In genomic region chr12:80129531-80129930, GRCm38 (mm10) we compare ENCODE assay signal across 8 mouse cellular contexts. TPM values are rescaled to one million over a fixed set of nuclear protein-coding genes. Genes with fewer than 3 reads are reported as not detected.
DNase-seq lines count a peak whose midpoint lies in the region; ATAC-seq lines count a peak whose summit lies in the region.

No protein-coding gene starts in this region.

- H3K9ac ChIP-seq in liver, embryonic 11.5 days (ENCODE audit: low read depth, low read length) = no peak overlapping the region
- no peak overlapping the region for H3K9ac ChIP-seq in stomach, embryonic 14.5 days (replicated peaks; ENCODE audit: low read depth, low read length)

- peaks cover 30% of the 10 kb centered on the region for H3K4me1 ChIP-seq in liver, embryonic 11.5 days (replicated peaks; ENCODE audit: control insufficient read depth, insufficient read depth, low read length)
- peaks cover 38% of the 10 kb centered on the region for H3K4me1 ChIP-seq in stomach, embryonic 14.5 days (ENCODE audit: control insufficient read depth, insufficient read depth, low read length)

- no peaks in the 10 kb centered on the region for H3K9me3 ChIP-seq in liver, embryonic 11.5 days (ENCODE audit: control insufficient read depth, low read length)
- no peaks in the 10 kb centered on the region for H3K9me3 ChIP-seq in stomach, embryonic 14.5 days (ENCODE audit: control insufficient read depth, low read depth, low read length)

- no peak for ATAC-seq in CD4-positive, CD25-positive, alpha-beta regulatory T cell, adult 4 months
- no peak; the same call in 1 of the 2 replicates for ATAC-seq in liver, embryonic 11.5 days (replicated peaks; ENCODE audit: low FRiP score)
- ATAC-seq in stomach, embryonic 14.5 days (ENCODE audit: insufficient number of reproducible peaks, insufficient read depth, low FRiP score, low read depth) = no peak

- peak overlapping the region; percentile 71 for H3K27ac ChIP-seq in liver, embryonic 11.5 days (ENCODE audit: low read depth, low read length)
- peak overlapping the region; percentile 98 for H3K27ac ChIP-seq in stomach, embryonic 14.5 days (ENCODE audit: low read length)

- H3K4me2 ChIP-seq in liver, embryonic 11.5 days = no peak overlapping the region
- H3K4me2 ChIP-seq in stomach, embryonic 14.5 days (replicated peaks; ENCODE audit: low read depth, low read length) = no peak overlapping the region

- 94% methylated on average over 8 of the region's 8 CpGs for WGBS in liver, embryonic 11.5 days
- WGBS in stomach, embryonic 14.5 days = 94% methylated on average over 8 of the region's 8 CpGs

- peaks cover 5% of the 10 kb centered on the region; the same call in 1 of the 2 replicates for H3K36me3 ChIP-seq in liver, embryonic 11.5 days (ENCODE audit: control insufficient read depth, insufficient read depth, low read length)
- peaks cover 5% of the 10 kb centered on the region; the same call in 1 of the 2 replicates for H3K36me3 ChIP-seq in stomach, embryonic 14.5 days (ENCODE audit: control insufficient read depth, insufficient read depth, low read length)

- no peak overlapping the region for H3K4me3 ChIP-seq in liver, embryonic 11.5 days (ENCODE audit: low read depth, low read length)
- H3K4me3 ChIP-seq in stomach, embryonic 14.5 days (ENCODE audit: low read depth, low read length) = no peak overlapping the region

- H3K27me3 ChIP-seq in liver, embryonic 11.5 days (replicated peaks; ENCODE audit: control insufficient read depth, insufficient read depth, low read length) = no peaks in the 10 kb centered on the region
- H3K27me3 ChIP-seq in stomach, embryonic 14.5 days (ENCODE audit: control insufficient read depth, insufficient read depth, low read length) = no peaks in the 10 kb centered on the region

- peak; percentile 72 for DNase-seq in CD4-positive, CD25-positive, alpha-beta regulatory T cell, adult 2 months (ENCODE audit: low read depth, low spot score)
- DNase-seq in retina, postnatal 1 day = peak; percentile 52
- DNase-seq in retina, embryonic 14.5 days (ENCODE audit: low spot score) = no peak
- DNase-seq in liver, embryonic 11.5 days (ENCODE audit: low spot score) = no peak
- DNase-seq in layer of hippocampus, postnatal 14 days (ENCODE audit: low spot score in 2 of 2) = no peak
- DNase-seq in layer of hippocampus, adult 9-11 months = no peak

RNA-seq across cellular contexts. Expression of gene Zfp36l1, which starts 16.7 kb away (rescaled TPM):
- 100 to 1,000 TPM; 139 to 188 TPM for polyA plus RNA-seq in CD4-positive, CD25-positive, alpha-beta regulatory T cell, adult 4 months (2017; shearing (Covaris generic))
- polyA plus RNA-seq in liver, embryonic 11.5 days (2014; fragmentation: Nextera tagmentation; extraction: Ambion mirVana) = 69.6 and 72.7 TPM in 2 replicates
- 228 and 245 TPM in 2 replicates for polyA plus RNA-seq in stomach, embryonic 14.5 days (2014; fragmentation: Nextera tagmentation; extraction: Ambion mirVana)
- 10 to 100 TPM; 48.3 to 50.3 TPM for total RNA-seq in layer of hippocampus, postnatal 14 days (2021)

Comparison
In these comparisons a context has a peak if more than half of its experiments do, and no peak if none do; other contexts are left out.
1. DNase-seq: peak in CD4-positive, CD25-positive, alpha-beta regulatory T cell, adult 2 months (single experiment) and retina, postnatal 1 day (single experiment); none in retina, embryonic 14.5 days (single experiment), liver, embryonic 11.5 days (single experiment), layer of hippocampus, postnatal 14 days (0 of 2) and layer of hippocampus, adult 9-11 months (single experiment).